Mouse (Mus musculus) thymus, postnatal 36 days (tissue): Measurements from ENCODE around the gene H2-T24.

ENCODE experiments used
- DNase-seq, 2 experiments: peaks; one replicate each; pipeline ENCODE4 v3.0.0; 2022; ENCODE audit warnings: mixed read lengths in 2 of 2

Gene H2-T24

GRCm38 (mm10) chr17:35980363-35980754 is 40.0 kb downstream of the H2-T24 start:
- no peak for DNase-seq

GRCm38 (mm10) chr17:35979401-35980362 is 40.7 kb downstream of the H2-T24 start, which contains the start of the genes Gnl1 and Prr3:
Gene Gnl1, plus strand, starts transcription at chr17:35979851.
Gene Prr3, minus strand, starts transcription at chr17:35980236.
- peak; percentile 85 to 90 for DNase-seq

GRCm38 (mm10) chr17:35978811-35979400 is 41.5 kb downstream of the H2-T24 start:
- peak; percentile 78 to 81 for DNase-seq

- DNase-seq, result no peak
These were observed 48.2 kb downstream of the H2-T24 start for GRCm38 (mm10) chr17:35972131-35972530.

- peak; percentile 98 to 99 for DNase-seq
These were observed 50.7 kb downstream of the H2-T24 start, which contains the start of gene Abcf1 for GRCm38 (mm10) chr17:35969418-35970389. Gene Abcf1, minus strand, starts transcription at chr17:35969761.

GRCm38 (mm10) chr17:35967621-35968020 is 52.7 kb downstream of the H2-T24 start:
- DNase-seq, result no peak

- no peak for DNase-seq
These were observed 57.1 kb downstream of the H2-T24 start for GRCm38 (mm10) chr17:35963279-35963678.

- DNase-seq, result no peak
These were observed 61.7 kb downstream of the H2-T24 start for GRCm38 (mm10) chr17:35958533-35959223.
